Mouse (Mus musculus): Measurements from ENCODE around the gene Sez6.

- no peak for TF ChIP-seq POLR2A (IDR thresholded peaks at IDR 0.05; ENCODE audit: control insufficient read depth, low read depth, low read length)
- no peak for TF ChIP-seq CTCF (IDR thresholded peaks at IDR 0.05; ENCODE audit: control insufficient read depth, insufficient read depth, insufficient replicate concordance, low read depth, low read length)
Measured at GRCm38 (mm10) chr11:77978161-77978560, 47.6 kb downstream of the Sez6 start.

Measured in testis, adult 2 months (tissue).